Mouse (Mus musculus) midbrain, embryonic 16.5 days (tissue): Measurements from ENCODE around the gene Vamp4. TPM values are rescaled to one million over a fixed set of nuclear protein-coding genes. Genes with fewer than 3 reads are reported as not detected.

Source experiments
- ATAC-seq: fragments of 200-750 bp; cut with Nextera tagmentation; 2 replicates; pipeline ENCODE4 v1.8.0; 2017; ENCODE audit warnings: moderate TSS enrichment
- H3K27ac ChIP-seq: fragments of 300-500 bp; sonication (generic); 2 replicates; pipeline ENCODE4 v1.5.1; 2014; ENCODE audit warnings: mild to moderate bottlenecking, low read length, mixed read lengths
- H3K27me3 ChIP-seq: fragments of 300-500 bp; sonication (generic); 2 replicates; pipeline ENCODE4 v1.6.1; 2014; ENCODE audit warnings: low read depth, low read length, mixed read lengths; ENCODE audit not compliant: control insufficient read depth, insufficient read depth
- H3K36me3 ChIP-seq: fragments of 300-500 bp; sonication (generic); 2 replicates; pipeline ENCODE4 v1.6.1; 2014; ENCODE audit warnings: mild to moderate bottlenecking, low read length, moderate library complexity, mixed read lengths; ENCODE audit not compliant: control insufficient read depth, insufficient read depth
- H3K4me1 ChIP-seq: fragments of 300-500 bp; sonication (generic); 2 replicates; pipeline ENCODE4 v1.6.1; 2014; ENCODE audit warnings: mild to moderate bottlenecking, low read length, mixed read lengths; ENCODE audit not compliant: control insufficient read depth, insufficient read depth
- H3K4me2 ChIP-seq: fragments of 300-500 bp; sonication (generic); 2 replicates; pipeline ENCODE4 v1.6.1; 2014; ENCODE audit warnings: mild to moderate bottlenecking, low read length, mixed read lengths
- H3K4me3 ChIP-seq: fragments of 300-500 bp; sonication (generic); 2 replicates; pipeline ENCODE4 v1.5.1; 2014; ENCODE audit warnings: low read depth, mild to moderate bottlenecking, low read length, moderate library complexity, mixed read lengths
- H3K9ac ChIP-seq: fragments of 300-500 bp; sonication (generic); 2 replicates; pipeline ENCODE4 v1.6.1; 2014; ENCODE audit warnings: low read depth, low read length, mixed read lengths
- H3K9me3 ChIP-seq: fragments of 300-500 bp; sonication (generic); replicated peaks from 2 replicates; pipeline ENCODE4 v1.6.1; 2014; ENCODE audit warnings: mild to moderate bottlenecking, low read length, mixed read lengths; ENCODE audit not compliant: control insufficient read depth, poor library complexity, severe bottlenecking
- WGBS: fragments of 180-500 bp; shearing (Covaris S2); extraction: QIAGEN DNeasy Blood & Tissue Kit; methylation state at CpG from one replicate; pipeline ENCODE4 v1.1.7; 2014; 5-methylcytosine and 5-hydroxymethylcytosine counted together
- polyA plus RNA-seq: library from polyadenylated mRNA; unstranded; fragments of >200 nt; fragmentation: Nextera tagmentation; extraction: Ambion mirVana; gene quantifications from 2 replicates; pipeline ENCODE4 v1.2.1, GENCODE M21; 2015

The Vamp4 gene
- polyA plus RNA-seq, 1 experiment from 2014 or later: 88.8 TPM

DNA sequence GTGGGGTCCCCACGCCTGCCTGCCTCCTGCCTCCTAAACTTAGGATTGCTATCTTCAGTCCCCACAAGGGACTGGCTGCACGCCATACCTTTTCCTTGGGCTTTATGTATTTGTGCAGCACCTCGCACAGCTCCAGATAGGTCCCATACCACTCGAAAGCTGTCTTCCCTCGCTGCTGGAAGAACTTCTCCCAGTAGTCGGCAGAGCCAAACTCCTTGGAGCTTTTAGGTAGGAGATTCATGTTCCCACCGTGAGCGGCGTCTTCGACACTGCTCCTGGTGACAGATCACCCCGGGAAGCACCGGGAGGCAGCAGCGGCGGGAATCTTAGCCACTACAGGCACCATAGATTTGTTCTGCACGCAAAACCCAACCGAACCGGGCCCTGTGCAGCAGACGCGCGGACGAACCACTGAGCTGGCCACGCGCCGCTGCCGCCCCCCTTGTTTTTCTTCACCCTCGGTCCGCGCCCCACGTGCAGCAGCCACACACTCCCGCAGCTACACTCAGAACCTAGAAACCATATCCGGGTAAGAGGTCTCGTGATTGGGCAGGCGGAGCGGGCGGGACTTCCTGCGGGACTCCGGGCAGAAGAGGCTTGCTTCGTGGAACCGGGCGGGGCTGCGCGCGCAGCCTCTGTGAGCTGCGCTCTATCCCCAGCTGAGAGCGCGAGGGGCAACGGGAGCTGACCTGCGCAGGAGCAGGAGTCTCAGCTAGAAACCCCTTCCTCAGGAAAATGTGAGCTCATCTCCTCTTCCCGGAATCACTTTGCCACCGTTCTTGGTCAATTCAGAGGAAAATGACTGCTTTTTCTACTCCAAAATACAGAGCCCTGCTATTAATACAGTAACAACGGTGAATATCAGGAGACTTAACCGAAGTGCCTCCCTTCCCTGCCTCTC, 22.0 kb upstream of the Vamp4 start, which contains the start of gene Mettl13:
Mettl13 (minus strand) TSS at position 536 of the 901 bp plus-strand sequence.
- peak within 1 kb of the TSS; percentile 80 for H3K9ac ChIP-seq
- peak within 1 kb of the TSS; percentile 82 for H3K27ac ChIP-seq
- peak within 1 kb of the TSS; percentile 68 for H3K4me3 ChIP-seq
- peak within 1 kb of the TSS; percentile 91 for H3K4me2 ChIP-seq
- H3K36me3 ChIP-seq: peaks cover 11% of the 10 kb centered on the region; the same call in 1 of the 2 replicates
- peaks cover 16% of the 10 kb centered on the region for H3K4me1 ChIP-seq
- no peaks in the 10 kb centered on the region for H3K27me3 ChIP-seq
- no peaks in the 10 kb centered on the region for H3K9me3 ChIP-seq
- WGBS: under 1% methylated on average over 52 of the region's 52 CpGs
- peak; percentile 99 for ATAC-seq

DNA sequence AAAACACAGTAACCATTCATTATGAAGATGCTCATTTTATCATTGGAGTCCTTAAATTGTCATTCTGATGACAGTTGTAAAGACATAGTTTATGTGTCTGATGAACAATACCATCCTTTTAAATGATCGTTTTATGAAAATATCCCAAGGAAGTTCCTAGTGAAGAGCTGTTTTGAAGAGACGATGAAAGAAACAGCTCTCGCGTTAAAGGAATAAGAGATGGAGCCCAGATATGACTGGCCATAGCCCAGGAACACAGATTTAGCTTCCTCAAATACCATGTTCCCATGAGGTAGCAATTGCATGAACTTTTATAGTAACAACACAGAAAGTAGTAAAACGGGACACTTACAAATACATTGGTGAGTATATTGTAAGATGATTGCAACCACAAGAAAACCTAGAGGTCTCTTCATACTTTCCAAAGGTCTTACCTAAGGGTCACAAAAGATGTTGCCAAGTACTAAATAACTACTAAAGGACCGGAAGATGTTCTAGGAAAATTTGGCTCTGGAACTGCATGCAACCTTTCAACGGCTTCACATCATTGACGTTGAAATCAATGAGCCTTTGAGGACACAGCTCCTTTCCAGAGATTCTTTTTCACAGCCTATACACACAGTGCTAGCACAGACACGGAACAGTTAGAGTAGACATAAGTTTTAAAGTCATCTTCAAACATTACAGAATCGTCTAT, 21.2 kb upstream of the Vamp4 start:
- H3K4me2 ChIP-seq: peak overlapping the region; percentile 91
- H3K27ac ChIP-seq: peak overlapping the region; percentile 82
- H3K9me3 ChIP-seq: no peaks in the 10 kb centered on the region
- peak overlapping the region; percentile 80 for H3K9ac ChIP-seq
- H3K36me3 ChIP-seq: peaks cover 9% of the 10 kb centered on the region; the same call in 1 of the 2 replicates
- ATAC-seq: peak; percentile 1; the same call in 1 of the 2 replicates
- peak overlapping the region; percentile 68 for H3K4me3 ChIP-seq
- H3K4me1 ChIP-seq: peaks cover 16% of the 10 kb centered on the region
- H3K27me3 ChIP-seq: no peaks in the 10 kb centered on the region
- WGBS: 71% methylated on average over 10 of the region's 10 CpGs

GRCm38 (mm10) chr1:162549615-162550283, 20.6 kb upstream of the Vamp4 start:
- no peak overlapping the region for H3K4me2 ChIP-seq
- no peak overlapping the region for H3K9ac ChIP-seq
- 77% methylated on average over 5 of the region's 5 CpGs for WGBS
- no peak overlapping the region for H3K27ac ChIP-seq
- ATAC-seq: no peak
- peaks cover 16% of the 10 kb centered on the region for H3K4me1 ChIP-seq
- no peak overlapping the region for H3K4me3 ChIP-seq
- H3K36me3 ChIP-seq: peaks cover 8% of the 10 kb centered on the region; the same call in 1 of the 2 replicates
- no peaks in the 10 kb centered on the region for H3K9me3 ChIP-seq
- H3K27me3 ChIP-seq: no peaks in the 10 kb centered on the region

- Histone ChIP-seq H3K4me1 (peaks cover 4% of the 10 kb centered on the region), H3K9ac (no peak overlapping the region), H3K9me3 (no peaks in the 10 kb centered on the region), H3K27me3 (no peaks in the 10 kb centered on the region), H3K4me2 (no peak overlapping the region), H3K4me3 (no peak overlapping the region), H3K36me3 (no peaks in the 10 kb centered on the region), H3K27ac (no peak overlapping the region)
- ATAC-seq: no peak
- 91% methylated on average over 9 of the region's 9 CpGs for WGBS
Measured at GRCm38 (mm10) chr1:162552956-162553355, 17.4 kb upstream of the Vamp4 start.

GRCm38 (mm10) chr1:162554193-162554592, 16.1 kb upstream of the Vamp4 start:
- no peak overlapping the region for H3K4me3 ChIP-seq
- no peaks in the 10 kb centered on the region for H3K9me3 ChIP-seq
- no peaks in the 10 kb centered on the region for H3K27me3 ChIP-seq
- peaks cover under 1% of the 10 kb centered on the region for H3K4me1 ChIP-seq
- no peak for ATAC-seq
- H3K4me2 ChIP-seq: no peak overlapping the region
- H3K27ac ChIP-seq: no peak overlapping the region
- WGBS: 82% methylated on average over 3 of the region's 3 CpGs
- H3K9ac ChIP-seq: no peak overlapping the region
- no peaks in the 10 kb centered on the region for H3K36me3 ChIP-seq

- Histone ChIP-seq H3K4me2 (no peak overlapping the region), H3K9ac (no peak overlapping the region), H3K4me1 (no peaks in the 10 kb centered on the region), H3K4me3 (no peak overlapping the region), H3K9me3 (no peaks in the 10 kb centered on the region), H3K36me3 (no peaks in the 10 kb centered on the region), H3K27ac (no peak overlapping the region), H3K27me3 (no peaks in the 10 kb centered on the region)
- 95% methylated on average over 1 of the region's 1 CpGs for WGBS
- no peak for ATAC-seq
Measured at GRCm38 (mm10) chr1:162563236-162563635, 7.1 kb upstream of the Vamp4 start.

DNA sequence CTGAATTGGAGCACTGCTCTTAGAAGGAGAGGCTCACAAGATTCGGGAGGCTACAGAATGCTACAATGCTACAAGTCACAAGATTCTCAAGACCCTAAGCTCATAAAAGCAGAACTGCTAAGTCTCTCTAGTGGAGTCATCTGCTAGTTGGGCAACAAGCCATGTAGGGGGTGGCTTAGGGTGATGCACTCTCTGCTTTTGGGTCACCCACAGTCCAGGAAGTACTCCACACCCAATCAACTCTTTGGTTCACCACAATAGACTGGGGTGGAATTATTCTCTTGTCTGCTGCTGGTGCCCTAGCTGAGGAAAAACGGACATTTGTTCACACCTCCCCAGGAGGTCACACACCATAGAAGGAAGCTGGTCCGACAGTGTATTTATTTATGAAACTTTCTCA, 5.3 kb upstream of the Vamp4 start:
- Histone ChIP-seq H3K9ac (no peak overlapping the region), H3K4me2 (no peak overlapping the region), H3K36me3 (no peaks in the 10 kb centered on the region), H3K4me3 (no peak overlapping the region), H3K27ac (no peak overlapping the region), H3K27me3 (no peaks in the 10 kb centered on the region), H3K9me3 (no peaks in the 10 kb centered on the region), H3K4me1 (peaks cover 6% of the 10 kb centered on the region)
- WGBS: 43% methylated on average over 3 of the region's 3 CpGs
- ATAC-seq: no peak

- peaks cover 12% of the 10 kb centered on the region for H3K4me1 ChIP-seq
- H3K9ac ChIP-seq: no peak overlapping the region
- H3K27ac ChIP-seq: no peak overlapping the region
- WGBS: 52% methylated on average over 3 of the region's 3 CpGs
- H3K9me3 ChIP-seq: no peaks in the 10 kb centered on the region
- no peaks in the 10 kb centered on the region for H3K36me3 ChIP-seq
- no peaks in the 10 kb centered on the region for H3K27me3 ChIP-seq
- H3K4me2 ChIP-seq: no peak overlapping the region
- H3K4me3 ChIP-seq: no peak overlapping the region
- no peak for ATAC-seq
Measured at GRCm38 (mm10) chr1:162567351-162567750, 3.0 kb upstream of the Vamp4 start.
